Mouse (Mus musculus) embryonic fibroblast, embryonic 13.5 days (primary cell): Measurements from ENCODE around the gene Slc5a10. TPM values are rescaled to one million over a fixed set of nuclear protein-coding genes. Genes with fewer than 3 reads are reported as not detected.
"Not testable (repeated sequence)": the region's sequence is repeated elsewhere in the genome, so short reads cannot be mapped to it uniquely, and the experiment has no call there.

ENCODE experiments used
- H3K27ac ChIP-seq: 2 replicates; pipeline ENCODE4 v1.5.1; 2012; ENCODE audit warnings: low read length, control low read depth, inconsistent platforms; ENCODE audit not compliant: insufficient read depth
- H3K4me1 ChIP-seq: 2 replicates; pipeline ENCODE4 v1.6.1; 2011; ENCODE audit warnings: low read length; ENCODE audit not compliant: control insufficient read depth, insufficient read depth
- H3K4me3 ChIP-seq: 2 replicates; pipeline ENCODE4 v1.5.1; 2011; ENCODE audit warnings: mild to moderate bottlenecking, control low read depth, low read length; ENCODE audit not compliant: insufficient read depth
- CTCF ChIP-seq: IDR thresholded peaks from 2 replicates; pipeline ENCODE4 v1.5.1; 2011; ENCODE audit warnings: mild to moderate bottlenecking, control low read depth, low read length, moderate library complexity, borderline replicate concordance; ENCODE audit not compliant: insufficient read depth
- POLR2A ChIP-seq: IDR thresholded peaks from 2 replicates; pipeline ENCODE4 v1.6.1; 2011; ENCODE audit warnings: low read depth, mild to moderate bottlenecking, control low read depth, low read length, moderate library complexity
- polyA plus RNA-seq: library from polyadenylated mRNA; stranded (reverse); fragments of >200 nt; gene quantifications from 2 replicates; pipeline ENCODE4 v1.2.4, GENCODE M21; 2011; ENCODE audit warnings: low read depth; ENCODE audit not compliant: missing spikeins, insufficient read length

The Slc5a10 gene
- polyA plus RNA-seq, 1 experiment: not detected

GRCm38 (mm10) chr11:61644576-61645326 is 75.9 kb downstream of the Slc5a10 start:
- Histone ChIP-seq H3K27ac (peak overlapping the region; percentile 82), H3K4me3 (no peak overlapping the region), H3K4me1 (peaks cover 23% of the 10 kb centered on the region)
- TF ChIP-seq POLR2A: no peak
- TF ChIP-seq CTCF: no peak

GRCm38 (mm10) chr11:61643184-61643961 is 77.3 kb downstream of the Slc5a10 start:
- TF ChIP-seq POLR2A (no peak), CTCF (no peak)
- H3K4me1 ChIP-seq: peaks cover 23% of the 10 kb centered on the region
- H3K27ac ChIP-seq: peak overlapping the region; percentile 82; the same call in 1 of the 2 replicates
- H3K4me3 ChIP-seq: no peak overlapping the region

GRCm38 (mm10) chr11:61642106-61642505 is 78.5 kb downstream of the Slc5a10 start:
- H3K27ac ChIP-seq: no peak overlapping the region
- H3K4me3 ChIP-seq: no peak overlapping the region
- TF ChIP-seq POLR2A (no peak), CTCF (no peak)
- peaks cover 18% of the 10 kb centered on the region for H3K4me1 ChIP-seq

GRCm38 (mm10) chr11:61640585-61640984 is 80.0 kb downstream of the Slc5a10 start:
- peaks cover 18% of the 10 kb centered on the region for H3K4me1 ChIP-seq
- not testable (repeated sequence) for H3K4me3 ChIP-seq, H3K27ac ChIP-seq

- H3K27ac ChIP-seq: no peak overlapping the region
- no peak overlapping the region for H3K4me3 ChIP-seq
- no peak for TF ChIP-seq CTCF
- no peak for TF ChIP-seq POLR2A
- peaks cover 12% of the 10 kb centered on the region for H3K4me1 ChIP-seq
Observed at GRCm38 (mm10) chr11:61639601-61640177, 80.9 kb downstream of the Slc5a10 start.

GRCm38 (mm10) chr11:61638764-61639536 is 81.7 kb downstream of the Slc5a10 start:
- Histone ChIP-seq H3K4me3 (no peak overlapping the region), H3K4me1 (peaks cover 9% of the 10 kb centered on the region), H3K27ac (no peak overlapping the region)
- TF ChIP-seq POLR2A (no peak), CTCF (no peak)

- TF ChIP-seq POLR2A (no peak), CTCF (no peak)
- no peak overlapping the region for H3K4me3 ChIP-seq
- H3K27ac ChIP-seq: no peak overlapping the region
- peaks cover 7% of the 10 kb centered on the region; the same call in 1 of the 2 replicates for H3K4me1 ChIP-seq
Observed at GRCm38 (mm10) chr11:61637856-61638255, 82.8 kb downstream of the Slc5a10 start.

GRCm38 (mm10) chr11:61637413-61637812 is 83.2 kb downstream of the Slc5a10 start:
- H3K27ac ChIP-seq: no peak overlapping the region
- peaks cover 5% of the 10 kb centered on the region; the same call in 1 of the 2 replicates for H3K4me1 ChIP-seq
- TF ChIP-seq POLR2A (no peak), CTCF (no peak)
- H3K4me3 ChIP-seq: no peak overlapping the region

GRCm38 (mm10) chr11:61636309-61636708 is 84.3 kb downstream of the Slc5a10 start:
- H3K4me1 ChIP-seq, H3K4me3 ChIP-seq, H3K27ac ChIP-seq: not testable (repeated sequence)

GRCm38 (mm10) chr11:61629621-61630020 is 91.0 kb downstream of the Slc5a10 start:
- H3K27ac ChIP-seq: no peak overlapping the region
- TF ChIP-seq POLR2A (no peak), CTCF (no peak)
- H3K4me1 ChIP-seq: no peaks in the 10 kb centered on the region
- H3K4me3 ChIP-seq: no peak overlapping the region
